Mouse (Mus musculus) MEL (cell line): ENCODE data around the gene Schip1. TPM values are rescaled to one million over a fixed set of nuclear protein-coding genes. Genes with fewer than 3 reads are reported as not detected.

Experiments used
- DNase-seq: peaks from one replicate; pipeline ENCODE4 v3.0.0; 2011; ENCODE audit warnings: low read depth, low spot score
- H3K27ac ChIP-seq: 2 replicates; pipeline ENCODE4 v1.5.1; 2012; ENCODE audit warnings: low read depth, mild to moderate bottlenecking, control low read depth, low read length, moderate library complexity; ENCODE audit not compliant: control insufficient read depth
- H3K27me3 ChIP-seq, 2 experiments: fragments of 150-350 bp in 1 of 2; sonication (generic) in 1 of 2; 2 replicates each; pipeline ENCODE4 v1.6.1; 2012; ENCODE audit warnings: low read length in 2 of 2, mild to moderate bottlenecking in 2 of 2, improper control_type of control experiment in 1 of 2, moderate library complexity in 1 of 2; ENCODE audit not compliant: insufficient read depth in 2 of 2, control insufficient read depth in 1 of 2
- H3K36me3 ChIP-seq, 2 experiments: 2 replicates each; pipeline ENCODE4 v1.6.1; 2012 to 2014; ENCODE audit warnings: low read length in 2 of 2, improper control_type of control experiment in 1 of 2, inconsistent platforms in 1 of 2, mild to moderate bottlenecking in 1 of 2; ENCODE audit not compliant: insufficient read depth in 2 of 2, control insufficient read depth in 1 of 2
- H3K4me1 ChIP-seq, 2 experiments: fragments of 150-350 bp in 1 of 2; sonication (generic) in 1 of 2; 2 replicates each; pipeline ENCODE4 v1.6.1; 2012; ENCODE audit warnings: low read length in 2 of 2, improper control_type of control experiment in 1 of 2, mild to moderate bottlenecking in 1 of 2; ENCODE audit not compliant: insufficient read depth in 2 of 2, control insufficient read depth in 1 of 2
- H3K4me3 ChIP-seq, 2 experiments: fragments of 150-350 bp in 1 of 2; sonication (generic) in 1 of 2; 2 replicates each; pipeline ENCODE4 v1.5.1; 2012; ENCODE audit warnings: low read depth in 2 of 2, low read length in 2 of 2, mild to moderate bottlenecking in 2 of 2, moderate library complexity in 2 of 2, control low read depth in 1 of 2, improper control_type of control experiment in 1 of 2; ENCODE audit not compliant: control insufficient read depth in 1 of 2, insufficient read depth in 1 of 2
- H3K79me2 ChIP-seq: 2 replicates; pipeline ENCODE4 v1.6.1; 2012; ENCODE audit warnings: mild to moderate bottlenecking, low read length, moderate library complexity; ENCODE audit not compliant: control insufficient read depth, poor library complexity, insufficient read depth
- H3K9ac ChIP-seq: 2 replicates; pipeline ENCODE4 v1.6.1; 2012; ENCODE audit warnings: low read depth, mild to moderate bottlenecking, control low read depth, low read length, moderate library complexity; ENCODE audit not compliant: control insufficient read depth, poor library complexity, severe bottlenecking
- H3K9me3 ChIP-seq: fragments of 150-350 bp; sonication (generic); replicated peaks from 2 replicates; pipeline ENCODE4 v1.6.1; 2012; ENCODE audit warnings: mild to moderate bottlenecking, low read length, improper control_type of control experiment, moderate library complexity; ENCODE audit not compliant: insufficient read depth
- BHLHE40 ChIP-seq: IDR thresholded peaks from 2 replicates; pipeline ENCODE4 v1.6.1; 2012; ENCODE audit warnings: low read depth, mild to moderate bottlenecking, inconsistent platforms, low read length, improper control_type of control experiment, borderline replicate concordance
- CHD1 ChIP-seq: IDR thresholded peaks from 2 replicates; pipeline ENCODE4 v1.6.1; 2012; ENCODE audit warnings: low read depth, mild to moderate bottlenecking, inconsistent platforms, low read length, improper control_type of control experiment
- CTCF ChIP-seq, 3 experiments: IDR thresholded peaks in 2 of 3; conservative IDR thresholded peaks in 1 of 3; 2 replicates each; pipeline ENCODE4 v1.5.1; 2011 to 2012; ENCODE audit warnings: low read length in 3 of 3, low read depth in 2 of 3, mild to moderate bottlenecking in 2 of 3, improper control_type of control experiment in 1 of 3, inconsistent platforms in 1 of 3, mixed read lengths in 1 of 3, moderate library complexity in 1 of 3; ENCODE audit not compliant: control insufficient read depth in 1 of 3, insufficient read depth in 1 of 3, poor library complexity in 1 of 3, severe bottlenecking in 1 of 3
- E2F4 ChIP-seq: IDR thresholded peaks from 2 replicates; pipeline ENCODE4 v1.6.1; 2011; ENCODE audit warnings: low read depth, low read length, improper control_type of control experiment, borderline replicate concordance
- ELF1 ChIP-seq: IDR thresholded peaks from 2 replicates; pipeline ENCODE4 v1.6.1; 2014; ENCODE audit warnings: low read depth, mild to moderate bottlenecking, inconsistent platforms, low read length, improper control_type of control experiment, moderate library complexity
- EP300 ChIP-seq, 2 experiments: IDR thresholded peaks; 2 replicates each; pipeline ENCODE4 v1.6.1; 2011; ENCODE audit warnings: improper control_type of control experiment in 2 of 2, low read length in 2 of 2, low read depth in 1 of 2, mild to moderate bottlenecking in 1 of 2
- ETS1 ChIP-seq: IDR thresholded peaks from 2 replicates; pipeline ENCODE4 v1.6.1; 2012; ENCODE audit warnings: low read depth, mild to moderate bottlenecking, inconsistent platforms, low read length, improper control_type of control experiment, moderate library complexity
- GABPA ChIP-seq: IDR thresholded peaks from 2 replicates; pipeline ENCODE4 v1.6.1; 2012; ENCODE audit warnings: low read depth, mild to moderate bottlenecking, inconsistent platforms, low read length, improper control_type of control experiment, moderate library complexity
- HCFC1 ChIP-seq: IDR thresholded peaks from 2 replicates; pipeline ENCODE4 v1.6.1; 2012; ENCODE audit warnings: low read depth, mild to moderate bottlenecking, inconsistent platforms, low read length, improper control_type of control experiment, moderate library complexity
- JUND ChIP-seq: IDR thresholded peaks from 2 replicates; pipeline ENCODE4 v1.6.1; 2011; ENCODE audit warnings: low read depth, mild to moderate bottlenecking, improper control_type of control experiment, low read length
- MAFK ChIP-seq: IDR thresholded peaks from 2 replicates; pipeline ENCODE4 v1.6.1; 2011; ENCODE audit warnings: low read depth, mild to moderate bottlenecking, low read length, improper control_type of control experiment, borderline replicate concordance
- MEF2A ChIP-seq: IDR thresholded peaks from 2 replicates; pipeline ENCODE4 v1.6.1; 2014; ENCODE audit warnings: low read depth, mild to moderate bottlenecking, inconsistent platforms, low read length, improper control_type of control experiment; ENCODE audit not compliant: poor library complexity, insufficient replicate concordance, severe bottlenecking; ENCODE audit errors: extremely low read depth
- MXI1 ChIP-seq: IDR thresholded peaks from 2 replicates; pipeline ENCODE4 v1.6.1; 2011; ENCODE audit warnings: mild to moderate bottlenecking, low read depth, low read length, improper control_type of control experiment
- MYB ChIP-seq: IDR thresholded peaks from 2 replicates; pipeline ENCODE4 v1.6.1; 2011; ENCODE audit warnings: mild to moderate bottlenecking, low read depth, low read length, improper control_type of control experiment
- MYC ChIP-seq: IDR thresholded peaks from 2 replicates; pipeline ENCODE4 v1.6.1; 2011; ENCODE audit warnings: low read depth, mild to moderate bottlenecking, low read length, improper control_type of control experiment, moderate library complexity
- NELFE ChIP-seq: IDR thresholded peaks from 2 replicates; pipeline ENCODE4 v1.6.1; 2011; ENCODE audit warnings: low read depth, low read length, improper control_type of control experiment
- NRF1 ChIP-seq: IDR thresholded peaks from 2 replicates; pipeline ENCODE4 v1.6.1; 2014; ENCODE audit warnings: low read depth, mild to moderate bottlenecking, inconsistent platforms, low read length, improper control_type of control experiment, moderate library complexity; ENCODE audit not compliant: poor library complexity, insufficient read depth, severe bottlenecking
- POLR2A ChIP-seq, 2 experiments: IDR thresholded peaks; 2 replicates each; pipeline ENCODE4 v1.6.1; 2011 to 2012; ENCODE audit warnings: low read length in 2 of 2, mild to moderate bottlenecking in 2 of 2, control low read depth in 1 of 2, improper control_type of control experiment in 1 of 2, low read depth in 1 of 2, moderate library complexity in 1 of 2; ENCODE audit not compliant: control insufficient read depth in 1 of 2, insufficient read depth in 1 of 2, poor library complexity in 1 of 2
- POLR2AphosphoS2 ChIP-seq: IDR thresholded peaks from 2 replicates; pipeline ENCODE4 v1.6.1; 2011; ENCODE audit warnings: low read length, improper control_type of control experiment
- POLR2AphosphoS5 ChIP-seq: IDR thresholded peaks from 2 replicates; pipeline ENCODE4 v1.6.1; 2012; ENCODE audit warnings: low read depth, borderline replicate concordance, mild to moderate bottlenecking, inconsistent platforms, low read length, moderate library complexity, mixed read lengths
- RAD21 ChIP-seq: IDR thresholded peaks from 2 replicates; pipeline ENCODE4 v1.6.1; 2011; ENCODE audit warnings: mild to moderate bottlenecking, low read depth, low read length, improper control_type of control experiment
- SIN3A ChIP-seq: IDR thresholded peaks from 2 replicates; pipeline ENCODE4 v1.6.1; 2012; ENCODE audit warnings: low read length, improper control_type of control experiment, inconsistent platforms
- SMC3 ChIP-seq: IDR thresholded peaks from 2 replicates; pipeline ENCODE4 v1.6.1; 2011; ENCODE audit warnings: low read depth, low read length, improper control_type of control experiment
- TBP ChIP-seq: IDR thresholded peaks from 2 replicates; pipeline ENCODE4 v1.8.0; 2011; ENCODE audit warnings: low read depth, low read length, improper control_type of control experiment
- TCF12 ChIP-seq: IDR thresholded peaks from 2 replicates; pipeline ENCODE4 v1.6.1; 2014; ENCODE audit warnings: low read depth, mild to moderate bottlenecking, inconsistent platforms, low read length, improper control_type of control experiment, moderate library complexity
- ZC3H11A ChIP-seq: IDR thresholded peaks from 2 replicates; pipeline ENCODE4 v1.6.1; 2012; ENCODE audit warnings: low read depth, mild to moderate bottlenecking, inconsistent platforms, low read length, improper control_type of control experiment
- ZKSCAN1 ChIP-seq: IDR thresholded peaks from 2 replicates; pipeline ENCODE4 v1.6.1; 2012; ENCODE audit warnings: low read depth, mild to moderate bottlenecking, inconsistent platforms, low read length, improper control_type of control experiment, moderate library complexity
- ZMIZ1 ChIP-seq: IDR thresholded peaks from 2 replicates; pipeline ENCODE4 v1.6.1; 2012; ENCODE audit warnings: low read depth, mild to moderate bottlenecking, inconsistent platforms, low read length, improper control_type of control experiment, moderate library complexity
- ZNF384 ChIP-seq: IDR thresholded peaks from 2 replicates; pipeline ENCODE4 v1.6.1; 2012; ENCODE audit warnings: low read depth, mild to moderate bottlenecking, inconsistent platforms, low read length, improper control_type of control experiment
- polyA plus RNA-seq, 2 experiments: library from polyadenylated mRNA; stranded (reverse) in 1 of 2; unstranded in 1 of 2; fragments of >175 nt in 1 of 2; fragments of >200 nt in 1 of 2; gene quantifications; 2 replicates each; pipeline versions ENCODE4 v1.2.1 to v1.2.4; 2012; ENCODE audit warnings: low replicate concordance in 2 of 2, low read depth in 1 of 2; ENCODE audit not compliant: insufficient read length in 2 of 2, insufficient read depth in 1 of 2, missing spikeins in 1 of 2
- total RNA-seq: library from RNA; depleted of rRNA; stranded (reverse); fragments of 300-350 nt; gene quantifications from 2 replicates; pipeline ENCODE4 v1.2.3, GENCODE M21; 2012

The Schip1 gene
- total and polyA plus RNA-seq, 3 experiments = 10.1 to 12.4 TPM; not detected in 1

DNA sequence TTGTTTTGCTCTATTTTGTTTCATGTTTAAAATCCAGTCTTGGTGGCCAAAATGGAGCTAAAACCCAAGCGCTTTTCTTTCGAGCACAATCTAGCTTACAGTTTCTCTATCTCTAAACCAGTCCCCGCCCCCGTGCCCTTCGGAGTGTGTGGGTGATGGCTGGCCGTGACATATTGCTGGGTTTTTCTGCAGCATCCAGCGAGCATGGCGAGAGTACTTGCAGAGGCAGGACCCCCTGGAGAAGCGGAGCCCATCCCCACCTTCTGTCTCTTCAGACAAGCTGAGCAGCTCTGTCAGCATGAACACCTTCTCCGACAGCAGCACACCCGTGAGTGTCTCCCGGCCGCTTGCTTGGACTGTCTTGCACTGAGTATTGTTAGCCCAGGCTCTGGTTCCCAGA, 9.5 kb upstream of the Schip1 start:
- no peaks in the 10 kb centered on the region for H3K79me2 ChIP-seq
- no peak for TF ChIP-seq ZNF384
- no peak for TF ChIP-seq MYC
- no peak for TF ChIP-seq ETS1
- TF ChIP-seq HCFC1 = no peak
- TF ChIP-seq ZKSCAN1 = no peak
- TF ChIP-seq ELF1 = no peak
- no peak for TF ChIP-seq ZMIZ1
- no peak for TF ChIP-seq CHD1
- no peak for TF ChIP-seq BHLHE40
- TF ChIP-seq MEF2A = no peak
- TF ChIP-seq EP300 (IDR thresholded peaks at IDR 0.05; ENCODE audit: low read depth in 1 of 2, low read length in 2 of 2) = no peak
- TF ChIP-seq TBP = no peak
- no peak for TF ChIP-seq MAFK
- TF ChIP-seq, all 39 proteins: peak for 0
- Histone ChIP-seq H3K4me1 (peaks cover 0 to 3% of the 10 kb centered on the region in 2 experiments; a peak in 1 of 4 replicates), H3K27ac (no peak overlapping the region), H3K9ac (no peak overlapping the region), H3K9me3 (no peaks in the 10 kb centered on the region), H3K4me3 (peak overlapping the region; percentile 43 to 47; a peak in 3 of 4 replicates), H3K36me3 (peaks cover 0 to 3% of the 10 kb centered on the region in 2 experiments; a peak in 1 of 4 replicates), H3K27me3 (no peaks in the 10 kb centered on the region; a peak in 3 of 4 replicates)
- DNase-seq = peak; percentile 43

DNA sequence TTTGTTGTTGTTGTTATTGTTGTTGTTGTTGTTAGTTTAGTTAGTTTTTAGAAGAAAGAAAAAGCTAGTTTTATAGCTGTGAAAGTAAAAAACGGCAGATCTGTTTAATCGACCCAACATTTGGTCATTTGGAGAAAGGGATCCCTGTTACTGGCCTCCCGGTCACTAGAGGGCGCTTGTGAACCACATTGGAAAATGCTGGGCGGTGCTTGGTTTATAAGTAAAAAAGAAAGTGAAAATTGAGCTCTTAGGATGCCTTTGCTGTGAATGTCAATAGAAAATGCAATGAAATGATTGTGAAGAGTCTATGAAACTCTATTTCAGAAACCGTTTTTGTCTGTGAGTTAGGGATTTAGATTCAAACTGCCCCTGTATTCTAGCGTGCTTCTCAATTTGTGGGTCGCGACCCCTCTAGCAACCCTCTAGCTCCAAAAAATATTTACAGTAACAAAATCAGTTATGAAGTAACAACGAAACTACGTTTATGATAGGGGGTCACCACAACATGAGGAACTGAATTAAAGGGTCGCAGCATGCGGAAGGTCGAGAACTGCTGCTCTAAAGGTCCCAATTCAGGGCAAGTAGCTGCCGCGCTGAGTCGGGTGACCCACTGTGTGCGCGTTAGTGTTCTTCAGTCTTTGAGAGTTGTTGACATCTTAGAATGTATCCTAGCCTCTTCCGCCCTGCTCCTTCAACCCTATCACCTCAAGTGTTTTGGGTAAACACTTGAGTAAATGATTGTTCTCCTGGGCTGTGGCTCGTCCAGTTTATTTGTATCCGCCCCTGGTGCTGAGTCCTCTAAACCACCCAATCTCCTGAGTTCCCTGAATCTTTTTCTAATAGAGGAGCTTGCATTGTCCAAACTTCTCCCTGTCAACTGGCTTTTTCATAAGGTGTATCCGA, 8.0 kb upstream of the Schip1 start:
- H3K9ac ChIP-seq = peak overlapping the region; percentile 43
- TF ChIP-seq NELFE = no peak
- TF ChIP-seq E2F4 = no peak
- TF ChIP-seq CTCF (IDR thresholded peaks at IDR 0.05 in 2 of 3, conservative IDR thresholded peaks at IDR 0.05 in 1 of 3; ENCODE audit: control insufficient read depth in 1 of 3, insufficient read depth in 1 of 3, low read depth in 2 of 3, low read length in 3 of 3, poor library complexity in 1 of 3, severe bottlenecking in 1 of 3) = peak; percentile 67 to 84 (median 80)
- TF ChIP-seq MYC = no peak
- TF ChIP-seq EP300 (IDR thresholded peaks at IDR 0.05; ENCODE audit: low read depth in 1 of 2, low read length in 2 of 2) = no peak
- peak; percentile 70 for TF ChIP-seq RAD21
- TF ChIP-seq POLR2AphosphoS2 = no peak
- TF ChIP-seq POLR2AphosphoS5 = no peak
- TF ChIP-seq NRF1 = no peak
- peak; percentile 54; the same call in 1 of the 2 replicates for TF ChIP-seq SMC3
- TF ChIP-seq POLR2A (IDR thresholded peaks at IDR 0.05; ENCODE audit: control insufficient read depth in 1 of 2, insufficient read depth in 1 of 2, low read depth in 1 of 2, low read length in 2 of 2, poor library complexity in 1 of 2) = no peak
- TF ChIP-seq ZNF384 = no peak
- TF ChIP-seq ZKSCAN1 = no peak
- peak; percentile 68 for TF ChIP-seq SIN3A
- no peak for TF ChIP-seq MYB
- TF ChIP-seq GABPA = no peak
- 0 out of 2 replicates have a peak, but pooled peaks have one; percentile 17 for TF ChIP-seq TCF12
- no peak for TF ChIP-seq JUND
- peak; percentile 21; the same call in 1 of the 2 replicates for TF ChIP-seq ZC3H11A
- no peak for TF ChIP-seq CHD1
- peak; percentile 34 for TF ChIP-seq HCFC1
- TF ChIP-seq ETS1 = peak; percentile 35
- no peak for TF ChIP-seq MXI1
- TF ChIP-seq, all 39 proteins: peak for 8
- Histone ChIP-seq H3K4me1 (peaks cover 0 to 3% of the 10 kb centered on the region in 2 experiments; a peak in 1 of 4 replicates), H3K4me3 (peak overlapping the region; percentile 71 to 77), H3K9me3 (no peaks in the 10 kb centered on the region), H3K27ac (no peak overlapping the region), H3K36me3 (peaks cover 0 to 3% of the 10 kb centered on the region in 2 experiments; a peak in 1 of 4 replicates), H3K79me2 (no peaks in the 10 kb centered on the region), H3K27me3 (no peaks in the 10 kb centered on the region; a peak in 2 of 4 replicates)
- DNase-seq = peak; percentile 77
